Mouse (Mus musculus): ENCODE measurements at regions not wholly inside any gene's neighbourhood (a gene's known extent, or its start where the extent isn't known, plus 50 kb on each side); places are given as distances from the start of the nearest gene placed in this dataset.
"Not testable (repeated sequence)": the region's sequence is repeated elsewhere in the genome, so short reads cannot be mapped to it uniquely, and the experiment has no call there.

DNA sequence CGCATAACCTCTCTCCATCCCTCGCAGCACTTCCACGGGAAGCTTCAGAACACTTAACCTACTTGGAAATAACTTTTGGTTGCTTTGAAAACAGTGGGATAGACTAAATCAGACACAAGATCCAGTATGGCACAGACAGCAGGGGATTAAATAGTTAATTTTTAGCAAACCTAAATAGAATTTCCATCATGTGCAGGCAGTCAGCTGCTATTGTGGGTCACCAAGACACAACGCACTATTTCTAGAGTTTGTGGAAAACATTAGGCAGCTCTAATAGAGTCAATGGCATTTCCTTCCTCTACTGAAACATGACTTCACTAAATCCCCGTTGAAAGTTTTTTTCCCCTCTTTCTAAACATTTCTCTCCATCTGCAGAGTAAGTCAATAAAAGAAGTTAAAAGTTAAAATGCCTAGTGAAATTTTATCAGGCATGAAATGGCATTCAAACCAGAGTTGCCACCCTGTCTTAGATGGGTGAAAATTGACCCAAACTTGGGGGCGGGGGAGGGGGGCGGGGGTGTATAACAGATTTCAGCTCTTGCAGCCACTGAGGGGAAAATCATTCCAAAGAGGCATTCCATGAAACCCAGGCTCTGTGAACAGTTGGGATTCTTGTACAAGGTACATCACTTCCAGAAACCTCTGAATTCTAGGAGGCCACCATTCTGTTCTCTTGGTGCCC is 142.3 kb upstream of the Cdk6 start:
- not testable (repeated sequence) for TF ChIP-seq POLR2A (IDR thresholded peaks at IDR 0.05; ENCODE audit: low read depth, low read length); CTCF (IDR thresholded peaks at IDR 0.05; ENCODE audit: extremely low read depth, insufficient read depth, insufficient read length, insufficient replicate concordance)
